Mouse (Mus musculus) midbrain, embryonic 12.5 days (tissue): ENCODE results near the gene Npm3. TPM values are rescaled to one million over a fixed set of nuclear protein-coding genes. Genes with fewer than 3 reads are reported as not detected.

Source experiments
- ATAC-seq: fragments of 200-750 bp; cut with Nextera tagmentation; 2 replicates; pipeline ENCODE4 v1.8.0; 2017; ENCODE audit warnings: low read depth, moderate TSS enrichment, moderate library complexity; ENCODE audit not compliant: low FRiP score
- H3K27ac ChIP-seq: fragments of 300-500 bp; sonication (generic); replicated peaks from 2 replicates; pipeline ENCODE4 v1.5.1; 2016; ENCODE audit warnings: mild to moderate bottlenecking
- H3K27me3 ChIP-seq: fragments of 300-500 bp; sonication (generic); 2 replicates; pipeline ENCODE4 v1.6.1; 2016; ENCODE audit warnings: mild to moderate bottlenecking
- H3K36me3 ChIP-seq: fragments of 300-500 bp; sonication (generic); 2 replicates; pipeline ENCODE4 v1.6.1; 2016
- H3K4me1 ChIP-seq: fragments of 300-500 bp; sonication (generic); 2 replicates; pipeline ENCODE4 v1.6.1; 2016
- H3K4me2 ChIP-seq: fragments of 300-500 bp; sonication (generic); replicated peaks from 2 replicates; pipeline ENCODE4 v1.6.1; 2016; ENCODE audit warnings: mild to moderate bottlenecking, moderate library complexity
- H3K4me3 ChIP-seq: fragments of 300-500 bp; sonication (generic); 2 replicates; pipeline ENCODE4 v1.5.1; 2016; ENCODE audit warnings: mild to moderate bottlenecking
- H3K9ac ChIP-seq: fragments of 300-500 bp; sonication (generic); replicated peaks from 2 replicates; pipeline ENCODE4 v1.6.1; 2016; ENCODE audit warnings: mild to moderate bottlenecking, moderate library complexity
- H3K9me3 ChIP-seq: fragments of 300-500 bp; sonication (generic); 2 replicates; pipeline ENCODE4 v1.6.1; 2016; ENCODE audit warnings: mild to moderate bottlenecking
- WGBS: fragments of 180-500 bp; shearing (Covaris S2); methylation state at CpG from one replicate; pipeline ENCODE4 v1.1.7; 2016; 5-methylcytosine and 5-hydroxymethylcytosine counted together
- polyA plus RNA-seq: library from polyadenylated mRNA; unstranded; fragments of >200 nt; fragmentation: Nextera tagmentation; extraction: Ambion mirVana; gene quantifications from 2 replicates; pipeline ENCODE4 v1.2.1, GENCODE M21; 2016

The Npm3 gene
- polyA plus RNA-seq, 1 experiment from 2014 or later, result 7.7 TPM

DNA sequence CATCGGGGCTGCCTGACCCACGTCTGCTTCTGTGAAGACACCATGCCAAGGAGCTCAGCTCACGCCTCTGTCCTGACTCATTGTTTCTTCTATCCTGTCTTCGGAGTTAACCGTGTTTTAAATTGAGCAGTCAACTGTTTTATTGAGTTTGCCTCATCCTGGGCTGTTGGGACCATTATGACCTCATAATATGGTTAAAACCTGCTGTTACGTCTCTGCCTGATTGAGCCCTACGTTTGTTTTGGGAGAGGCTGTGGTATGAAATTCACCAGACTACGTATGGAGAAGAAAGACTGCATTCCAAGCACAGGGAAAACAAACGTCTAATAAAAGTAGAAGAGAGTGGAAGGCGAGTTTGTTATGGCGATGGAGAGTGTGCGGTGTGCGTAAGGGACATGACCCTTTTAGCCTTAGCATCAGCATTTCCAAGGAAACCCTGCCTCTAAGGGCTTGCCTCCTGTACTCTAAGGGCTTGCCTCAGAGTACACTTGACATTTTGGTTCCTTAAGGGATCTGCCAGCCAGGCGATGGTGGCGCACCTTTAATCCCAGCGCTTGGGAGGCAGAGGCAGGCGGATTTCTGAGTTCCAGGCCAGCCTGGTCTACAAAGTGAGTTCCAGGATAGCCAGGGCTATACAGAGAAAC is 34.7 kb upstream of the Npm3 start:
- no peaks in the 10 kb centered on the region for H3K27me3 ChIP-seq
- peak overlapping the region; percentile 62 for H3K4me2 ChIP-seq
- H3K4me3 ChIP-seq, result peak overlapping the region; percentile 99
- H3K9ac ChIP-seq, result peak overlapping the region; percentile 35; the same call in 1 of the 2 replicates
- no peaks in the 10 kb centered on the region for H3K9me3 ChIP-seq
- WGBS, result 37% methylated on average over 17 of the region's 17 CpGs
- H3K27ac ChIP-seq, result peak overlapping the region; percentile 58; the same call in 1 of the 2 replicates
- H3K36me3 ChIP-seq, result peaks cover 15% of the 10 kb centered on the region
- peaks cover 32% of the 10 kb centered on the region for H3K4me1 ChIP-seq
- ATAC-seq, result no peak

DNA sequence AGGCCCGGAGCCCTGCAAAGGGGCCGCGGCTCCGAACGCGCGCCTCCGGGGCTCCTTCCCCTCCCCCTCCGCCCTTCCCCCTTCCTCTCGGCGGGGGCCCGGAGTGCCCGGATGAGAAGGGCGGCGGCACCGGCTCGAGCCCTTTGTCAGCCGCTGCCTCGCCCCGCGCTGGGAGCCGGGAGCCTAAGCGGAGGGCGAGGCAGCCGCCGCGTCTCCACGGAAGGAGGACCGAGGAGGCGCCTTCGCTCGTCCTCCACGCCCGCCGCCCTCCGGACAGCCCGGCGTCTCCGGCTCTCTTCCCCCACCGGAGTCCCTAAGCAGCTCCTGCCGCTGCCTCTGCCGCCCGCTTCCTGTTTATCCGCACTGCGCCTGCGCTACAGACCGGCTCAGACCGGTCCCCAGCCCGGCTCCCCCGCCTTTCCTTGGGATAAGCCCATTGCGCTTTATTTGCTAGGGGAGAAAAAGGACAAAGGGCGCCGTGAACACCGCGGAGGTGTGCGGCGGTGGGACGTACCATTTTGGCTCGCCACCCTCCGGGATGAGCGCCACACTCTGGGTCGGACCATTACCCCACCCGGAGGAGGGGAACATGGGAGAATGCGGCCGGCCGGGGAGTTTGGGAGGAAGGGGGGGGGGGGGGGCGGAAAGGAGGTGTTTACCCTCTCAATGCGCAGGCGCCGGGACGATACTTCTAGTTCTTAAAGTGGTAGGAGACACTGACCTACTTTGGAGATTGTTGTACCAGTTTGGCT is 34.0 kb upstream of the Npm3 start, which contains the start of gene Mgea5:
Gene Mgea5 (minus strand): TSS at position 657 of the 752 bp plus-strand sequence.
- Histone ChIP-seq H3K4me1 (peaks cover 33% of the 10 kb centered on the region), H3K9ac (peak within 1 kb of the TSS; percentile 99), H3K4me2 (peak within 1 kb of the TSS; percentile 70), H3K4me3 (peak within 1 kb of the TSS; percentile 99), H3K9me3 (no peaks in the 10 kb centered on the region), H3K27me3 (no peaks in the 10 kb centered on the region), H3K27ac (peak within 1 kb of the TSS; percentile 99), H3K36me3 (peaks cover 22% of the 10 kb centered on the region)
- peak; percentile 97 for ATAC-seq
- under 1% methylated on average over 61 of the region's 71 CpGs for WGBS

GRCm38 (mm10) chr19:45782315-45783001 is 33.1 kb upstream of the Npm3 start:
- 1% methylated on average over 33 of the region's 36 CpGs for WGBS
- no peaks in the 10 kb centered on the region for H3K27me3 ChIP-seq
- peak overlapping the region; percentile 99 for H3K27ac ChIP-seq
- peak overlapping the region; percentile 99 for H3K4me3 ChIP-seq
- peak overlapping the region; percentile 99 for H3K9ac ChIP-seq
- peak; percentile 58; the same call in 1 of the 2 replicates for ATAC-seq
- H3K36me3 ChIP-seq, result peaks cover 31% of the 10 kb centered on the region
- peak overlapping the region; percentile 70 for H3K4me2 ChIP-seq
- no peaks in the 10 kb centered on the region for H3K9me3 ChIP-seq
- H3K4me1 ChIP-seq, result peaks cover 33% of the 10 kb centered on the region

DNA sequence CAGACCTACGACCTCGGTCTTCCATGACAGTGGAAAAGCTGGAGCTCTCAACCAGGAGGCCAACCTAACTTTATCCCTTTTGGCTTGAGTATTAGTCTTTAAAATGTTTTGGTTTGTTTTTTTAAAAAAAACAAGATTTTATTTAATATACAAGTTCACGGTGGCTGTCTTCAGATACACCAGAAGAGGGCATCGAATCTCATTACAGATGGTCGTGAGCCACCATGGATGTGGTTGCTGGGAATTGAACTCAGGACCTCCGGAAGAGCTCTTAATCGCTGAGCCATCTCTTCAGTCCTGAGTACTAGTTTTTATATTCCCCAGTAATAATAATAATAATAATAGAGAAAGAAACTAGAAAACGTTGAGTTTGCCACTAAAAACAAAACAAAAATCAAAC is 32.3 kb upstream of the Npm3 start:
- peak overlapping the region; percentile 99 for H3K4me3 ChIP-seq
- WGBS, result 65% methylated on average over 8 of the region's 8 CpGs
- peak overlapping the region; percentile 70 for H3K4me2 ChIP-seq
- ATAC-seq, result no peak
- no peaks in the 10 kb centered on the region for H3K9me3 ChIP-seq
- peaks cover 38% of the 10 kb centered on the region for H3K36me3 ChIP-seq
- no peak overlapping the region for H3K27ac ChIP-seq
- no peaks in the 10 kb centered on the region for H3K27me3 ChIP-seq
- H3K4me1 ChIP-seq, result peaks cover 33% of the 10 kb centered on the region
- peak overlapping the region; percentile 7 for H3K9ac ChIP-seq

GRCm38 (mm10) chr19:45780350-45780915 is 31.0 kb upstream of the Npm3 start:
- Histone ChIP-seq H3K4me2 (peak overlapping the region; percentile 70), H3K36me3 (peaks cover 50% of the 10 kb centered on the region), H3K9ac (no peak overlapping the region), H3K4me3 (0 out of 2 replicates have a peak overlapping the region, but pooled peaks have one; percentile 1), H3K27ac (no peak overlapping the region), H3K4me1 (peaks cover 33% of the 10 kb centered on the region), H3K9me3 (no peaks in the 10 kb centered on the region), H3K27me3 (no peaks in the 10 kb centered on the region)
- ATAC-seq, result no peak
- 91% methylated on average over 13 of the region's 13 CpGs for WGBS

- ATAC-seq, result no peak
- Histone ChIP-seq H3K9ac (no peak overlapping the region), H3K4me3 (no peak overlapping the region), H3K27me3 (no peaks in the 10 kb centered on the region), H3K36me3 (peaks cover 98% of the 10 kb centered on the region), H3K4me1 (peaks cover 12% of the 10 kb centered on the region), H3K4me2 (no peak overlapping the region), H3K9me3 (no peaks in the 10 kb centered on the region), H3K27ac (no peak overlapping the region)
- 86% methylated on average over 2 of the region's 2 CpGs for WGBS
Observed at GRCm38 (mm10) chr19:45775486-45775885, 26.1 kb upstream of the Npm3 start.

DNA sequence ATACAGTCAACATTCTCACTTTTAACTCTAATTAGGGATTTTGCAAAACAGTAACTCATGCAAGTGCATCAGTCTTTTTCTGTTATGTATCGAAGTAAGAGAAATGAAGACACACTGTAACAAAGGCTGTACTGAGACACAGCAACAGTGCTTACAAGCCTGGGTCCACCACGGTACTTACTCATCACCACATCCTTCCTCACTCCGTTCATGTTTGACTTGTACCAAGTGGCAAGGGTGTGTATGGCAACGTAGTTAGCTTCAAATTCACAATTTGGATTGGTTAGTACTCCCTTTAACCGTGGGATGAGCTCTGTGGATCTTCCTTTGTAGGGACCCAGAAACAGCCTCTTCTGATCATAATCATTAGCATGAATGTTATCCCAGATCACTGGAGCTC is 22.1 kb upstream of the Npm3 start:
- Histone ChIP-seq H3K4me1 (no peaks in the 10 kb centered on the region), H3K9me3 (no peaks in the 10 kb centered on the region), H3K9ac (no peak overlapping the region), H3K4me2 (no peak overlapping the region), H3K27me3 (no peaks in the 10 kb centered on the region), H3K36me3 (peaks cover 97% of the 10 kb centered on the region), H3K4me3 (no peak overlapping the region), H3K27ac (no peak overlapping the region)
- ATAC-seq, result no peak
- 92% methylated on average over 5 of the region's 5 CpGs for WGBS

DNA sequence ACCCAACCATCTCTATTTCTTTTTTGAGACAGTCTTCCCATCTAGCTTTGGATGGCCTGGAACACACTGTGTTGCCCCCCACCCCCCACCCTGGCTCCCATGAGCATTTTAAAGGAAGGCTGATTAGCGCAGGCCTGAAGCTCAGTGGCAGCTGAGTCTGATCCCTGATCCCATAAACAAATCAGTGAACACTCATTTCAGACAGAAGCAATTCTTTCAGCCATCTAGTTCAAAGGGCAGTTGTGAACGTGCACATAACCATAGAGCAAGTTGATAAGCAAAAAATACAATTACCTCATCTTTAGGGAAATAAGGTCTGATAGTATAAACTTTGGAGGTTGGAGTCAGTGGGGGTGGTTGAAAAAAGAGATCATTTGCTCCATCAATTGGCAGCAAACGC is 11.4 kb upstream of the Npm3 start:
- 93% methylated on average over 3 of the region's 3 CpGs for WGBS
- Histone ChIP-seq H3K36me3 (peaks cover 91% of the 10 kb centered on the region), H3K9ac (no peak overlapping the region), H3K4me1 (no peaks in the 10 kb centered on the region), H3K27ac (no peak overlapping the region), H3K4me2 (no peak overlapping the region), H3K27me3 (no peaks in the 10 kb centered on the region), H3K9me3 (no peaks in the 10 kb centered on the region), H3K4me3 (no peak overlapping the region)
- no peak for ATAC-seq

GRCm38 (mm10) chr19:45758671-45759070 is 9.3 kb upstream of the Npm3 start:
- H3K4me2 ChIP-seq, result no peak overlapping the region
- 93% methylated on average over 5 of the region's 5 CpGs for WGBS
- H3K9ac ChIP-seq, result no peak overlapping the region
- ATAC-seq, result no peak
- H3K9me3 ChIP-seq, result no peaks in the 10 kb centered on the region
- no peaks in the 10 kb centered on the region for H3K4me1 ChIP-seq
- no peak overlapping the region for H3K4me3 ChIP-seq
- no peaks in the 10 kb centered on the region for H3K27me3 ChIP-seq
- H3K36me3 ChIP-seq, result peaks cover 92% of the 10 kb centered on the region
- no peak overlapping the region for H3K27ac ChIP-seq

DNA sequence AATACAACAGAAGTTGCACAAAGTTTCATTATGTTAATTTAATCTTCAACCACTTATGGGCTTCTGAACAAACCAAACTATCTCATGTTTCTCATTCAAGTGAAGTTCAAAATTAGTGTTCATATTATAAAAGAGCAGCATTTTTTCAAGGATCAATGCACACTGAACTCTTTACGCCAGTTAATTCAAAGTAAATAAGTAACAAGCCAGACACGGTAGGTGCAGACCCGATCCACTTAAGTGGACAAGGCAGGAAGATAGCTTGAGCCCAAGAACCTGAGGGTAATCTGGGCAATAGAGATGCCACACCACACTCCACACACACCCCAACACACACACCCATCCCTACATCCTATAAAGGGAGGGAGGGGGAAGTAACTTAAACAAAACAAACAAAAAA is 4.2 kb upstream of the Npm3 start:
- Histone ChIP-seq H3K4me1 (peaks cover 9% of the 10 kb centered on the region), H3K9ac (no peak overlapping the region), H3K4me3 (no peak overlapping the region), H3K27ac (no peak overlapping the region), H3K27me3 (peaks cover 3% of the 10 kb centered on the region), H3K4me2 (no peak overlapping the region), H3K36me3 (peaks cover 70% of the 10 kb centered on the region), H3K9me3 (no peaks in the 10 kb centered on the region)
- WGBS, result 90% methylated on average over 3 of the region's 3 CpGs
- no peak for ATAC-seq

DNA sequence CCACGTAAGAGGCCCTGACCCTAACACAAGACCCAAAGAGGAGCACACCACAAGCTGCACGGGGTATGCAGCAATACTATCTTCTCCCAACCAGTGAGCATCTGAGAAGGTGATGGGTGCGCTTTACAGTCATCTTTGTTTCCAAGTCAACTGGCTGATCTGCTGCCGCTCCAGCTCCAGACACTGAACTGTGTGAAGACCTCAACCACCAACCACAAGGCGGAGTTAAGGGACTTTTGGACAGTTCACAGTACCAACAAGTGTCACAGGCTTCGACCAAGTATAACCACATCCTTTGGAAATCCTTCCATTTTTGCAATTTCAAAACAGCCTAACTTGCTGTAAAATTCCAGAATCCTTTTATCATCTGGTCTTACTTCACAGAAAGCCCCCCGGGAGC is 2.5 kb upstream of the Npm3 start:
- Histone ChIP-seq H3K4me1 (peaks cover 19% of the 10 kb centered on the region), H3K27ac (no peak overlapping the region), H3K9ac (no peak overlapping the region), H3K36me3 (peaks cover 53% of the 10 kb centered on the region), H3K4me2 (no peak overlapping the region), H3K4me3 (no peak overlapping the region), H3K27me3 (peaks cover 15% of the 10 kb centered on the region), H3K9me3 (no peaks in the 10 kb centered on the region)
- no peak for ATAC-seq
- 93% methylated on average over 7 of the region's 7 CpGs for WGBS
